Mouse (Mus musculus): Measurements from ENCODE around the gene Ddr1. TPM values are rescaled to one million over a fixed set of nuclear protein-coding genes. Genes with fewer than 3 reads are reported as not detected.
A peak's percentile ranks its signal among the peaks of the same experiment; 100 is the strongest.

The Ddr1 gene
- polyA plus RNA-seq, 1 experiment from 2014 or later, result 30.0 TPM

DNA sequence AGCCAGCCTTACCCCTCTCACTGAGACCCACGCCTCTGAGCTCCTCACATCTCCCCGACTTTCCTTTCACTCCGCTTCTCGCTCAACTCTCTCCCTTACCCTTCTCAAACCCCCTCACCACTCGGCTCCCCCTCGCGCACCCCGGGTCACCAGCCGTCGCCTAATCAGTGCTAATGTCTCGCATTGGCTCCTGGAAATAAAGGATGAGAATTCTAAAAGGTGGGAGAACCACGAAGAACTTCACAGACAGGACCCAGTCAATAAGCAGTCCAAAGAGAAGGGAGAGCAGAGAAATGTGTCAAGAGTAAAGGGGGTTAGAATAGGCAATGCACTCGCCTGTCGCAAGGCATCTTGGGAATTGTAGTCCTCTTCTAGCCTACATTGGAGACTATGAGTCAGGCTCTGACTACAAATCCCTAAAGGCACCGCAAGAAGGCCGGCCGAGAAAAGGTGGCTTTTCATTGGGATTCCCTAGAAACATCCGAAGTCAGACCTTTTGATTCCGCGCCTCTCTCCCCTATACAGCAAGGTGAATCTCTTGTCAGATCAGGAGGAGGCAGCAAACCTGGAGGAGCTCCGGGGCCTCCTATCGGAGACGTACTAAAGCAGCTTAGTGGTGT, 30.9 kb downstream of the Ddr1 start, which contains the start of gene Gtf2h4:
Gtf2h4 (minus strand) TSS at position 324 of the 620 bp plus-strand sequence.
- Histone ChIP-seq H3K9ac (ENCODE audit: low read depth, low read length) (peak within 1 kb of the TSS; percentile 80), H3K4me3 (ENCODE audit: low read depth, low read length) (peak within 1 kb of the TSS; percentile 59), H3K4me1 (replicated peaks; ENCODE audit: control insufficient read depth, insufficient read depth, low read length) (no peaks in the 10 kb centered on the region), H3K4me2 (replicated peaks; ENCODE audit: low read depth) (peak within 1 kb of the TSS; percentile 83), H3K27ac (ENCODE audit: low read depth, low read length) (no peak within 1 kb of the TSS), H3K9me3 (ENCODE audit: control insufficient read depth) (no peaks in the 10 kb centered on the region), H3K36me3 (ENCODE audit: control insufficient read depth, insufficient read depth) (peaks cover 15% of the 10 kb centered on the region), H3K27me3 (replicated peaks; ENCODE audit: control insufficient read depth, insufficient read depth, low read length) (no peaks in the 10 kb centered on the region)
- TF ChIP-seq CTCF (IDR thresholded peaks at IDR 0.05; ENCODE audit: low read depth), result peak; percentile 40
- 1% methylated on average over 23 of the region's 23 CpGs for WGBS
- ATAC-seq, result peak; percentile 95

- Histone ChIP-seq H3K4me3 (ENCODE audit: low read depth, low read length) (no peak overlapping the region), H3K27ac (ENCODE audit: low read depth, low read length) (no peak overlapping the region), H3K4me2 (replicated peaks; ENCODE audit: low read depth) (no peak overlapping the region), H3K9me3 (ENCODE audit: control insufficient read depth) (no peaks in the 10 kb centered on the region), H3K36me3 (ENCODE audit: control insufficient read depth, insufficient read depth) (peaks cover 15% of the 10 kb centered on the region), H3K9ac (ENCODE audit: low read depth, low read length) (no peak overlapping the region), H3K27me3 (replicated peaks; ENCODE audit: control insufficient read depth, insufficient read depth, low read length) (no peaks in the 10 kb centered on the region), H3K4me1 (replicated peaks; ENCODE audit: control insufficient read depth, insufficient read depth, low read length) (no peaks in the 10 kb centered on the region)
- WGBS, result 84% methylated on average over 6 of the region's 6 CpGs
- no peak for ATAC-seq
- no peak for TF ChIP-seq CTCF (IDR thresholded peaks at IDR 0.05; ENCODE audit: low read depth)
Measured at GRCm38 (mm10) chr17:35672527-35672926, 31.9 kb downstream of the Ddr1 start.

GRCm38 (mm10) chr17:35671846-35672245, 32.6 kb downstream of the Ddr1 start:
- peaks cover 15% of the 10 kb centered on the region for H3K36me3 ChIP-seq (ENCODE audit: control insufficient read depth, insufficient read depth)
- H3K9ac ChIP-seq (ENCODE audit: low read depth, low read length), result no peak overlapping the region
- H3K4me3 ChIP-seq (ENCODE audit: low read depth, low read length), result no peak overlapping the region
- ATAC-seq, result no peak
- H3K9me3 ChIP-seq (ENCODE audit: control insufficient read depth), result no peaks in the 10 kb centered on the region
- H3K4me1 ChIP-seq (replicated peaks; ENCODE audit: control insufficient read depth, insufficient read depth, low read length), result peaks cover 4% of the 10 kb centered on the region; the same call in 1 of the 2 replicates
- WGBS, result 91% methylated on average over 6 of the region's 6 CpGs
- TF ChIP-seq CTCF (IDR thresholded peaks at IDR 0.05; ENCODE audit: low read depth), result no peak
- H3K27ac ChIP-seq (ENCODE audit: low read depth, low read length), result no peak overlapping the region
- no peak overlapping the region for H3K4me2 ChIP-seq (replicated peaks; ENCODE audit: low read depth)
- H3K27me3 ChIP-seq (replicated peaks; ENCODE audit: control insufficient read depth, insufficient read depth, low read length), result no peaks in the 10 kb centered on the region

DNA sequence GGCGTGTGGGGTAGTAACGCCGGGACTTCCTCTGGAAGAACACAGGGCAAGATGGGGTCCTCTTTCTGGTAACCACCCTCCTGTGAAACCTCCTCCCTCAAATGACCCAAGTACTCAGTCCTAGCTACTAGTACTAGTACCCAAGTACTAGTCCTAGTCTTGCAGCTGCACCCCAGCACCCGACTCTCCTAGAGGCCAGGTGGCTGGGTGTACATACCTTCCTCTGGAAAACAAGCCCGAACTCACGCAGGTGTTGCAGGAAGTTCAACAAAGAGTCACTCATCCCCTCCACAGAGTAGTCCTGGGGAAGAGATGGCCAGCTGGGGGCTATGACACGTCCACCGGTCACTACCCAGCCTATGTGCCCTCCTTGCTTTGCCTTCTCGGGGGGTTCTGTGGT, 34.7 kb downstream of the Ddr1 start:
- no peak overlapping the region for H3K27ac ChIP-seq (ENCODE audit: low read depth, low read length)
- no peak overlapping the region for H3K4me2 ChIP-seq (replicated peaks; ENCODE audit: low read depth)
- no peak overlapping the region for H3K9ac ChIP-seq (ENCODE audit: low read depth, low read length)
- H3K36me3 ChIP-seq (ENCODE audit: control insufficient read depth, insufficient read depth), result peaks cover 17% of the 10 kb centered on the region
- no peak for TF ChIP-seq CTCF (IDR thresholded peaks at IDR 0.05; ENCODE audit: low read depth)
- H3K4me3 ChIP-seq (ENCODE audit: low read depth, low read length), result no peak overlapping the region
- H3K27me3 ChIP-seq (replicated peaks; ENCODE audit: control insufficient read depth, insufficient read depth, low read length), result no peaks in the 10 kb centered on the region
- no peaks in the 10 kb centered on the region for H3K9me3 ChIP-seq (ENCODE audit: control insufficient read depth)
- peaks cover 8% of the 10 kb centered on the region; the same call in 1 of the 2 replicates for H3K4me1 ChIP-seq (replicated peaks; ENCODE audit: control insufficient read depth, insufficient read depth, low read length)
- WGBS, result 96% methylated on average over 9 of the region's 9 CpGs
- no peak for ATAC-seq

- peak; percentile 80 for ATAC-seq
- TF ChIP-seq CTCF (IDR thresholded peaks at IDR 0.05; ENCODE audit: low read depth), result peak; percentile 34
- Histone ChIP-seq H3K27ac (ENCODE audit: low read depth, low read length) (peak within 1 kb of the TSS; percentile 74), H3K36me3 (ENCODE audit: control insufficient read depth, insufficient read depth) (peaks cover 33% of the 10 kb centered on the region), H3K4me2 (replicated peaks; ENCODE audit: low read depth) (peak within 1 kb of the TSS; percentile 96), H3K4me1 (replicated peaks; ENCODE audit: control insufficient read depth, insufficient read depth, low read length) (peaks cover 8% of the 10 kb centered on the region; the same call in 1 of the 2 replicates), H3K27me3 (replicated peaks; ENCODE audit: control insufficient read depth, insufficient read depth, low read length) (no peaks in the 10 kb centered on the region), H3K9me3 (ENCODE audit: control insufficient read depth) (no peaks in the 10 kb centered on the region), H3K4me3 (ENCODE audit: low read depth, low read length) (peak within 1 kb of the TSS; percentile 66), H3K9ac (ENCODE audit: low read depth, low read length) (peak within 1 kb of the TSS; percentile 64)
- WGBS, result under 1% methylated on average over 61 of the region's 61 CpGs
Measured at GRCm38 (mm10) chr17:35667334-35668065, 36.9 kb downstream of the Ddr1 start, which contains the start of gene Vars2. TSS of gene Vars2 (minus strand) at chr17:35667592.

GRCm38 (mm10) chr17:35666851-35667256, 37.6 kb downstream of the Ddr1 start:
- WGBS, result 2% methylated on average over 13 of the region's 13 CpGs
- peak overlapping the region; percentile 96 for H3K4me2 ChIP-seq (replicated peaks; ENCODE audit: low read depth)
- no peaks in the 10 kb centered on the region for H3K9me3 ChIP-seq (ENCODE audit: control insufficient read depth)
- peaks cover 35% of the 10 kb centered on the region for H3K36me3 ChIP-seq (ENCODE audit: control insufficient read depth, insufficient read depth)
- 0 out of 2 replicates have a peak, but pooled peaks have one; percentile 6 for TF ChIP-seq CTCF (IDR thresholded peaks at IDR 0.05; ENCODE audit: low read depth)
- H3K27me3 ChIP-seq (replicated peaks; ENCODE audit: control insufficient read depth, insufficient read depth, low read length), result no peaks in the 10 kb centered on the region
- peak overlapping the region; percentile 64 for H3K9ac ChIP-seq (ENCODE audit: low read depth, low read length)
- H3K4me3 ChIP-seq (ENCODE audit: low read depth, low read length), result peak overlapping the region; percentile 66
- H3K27ac ChIP-seq (ENCODE audit: low read depth, low read length), result peak overlapping the region; percentile 74
- ATAC-seq, result peak; percentile 22; the same call in 1 of the 2 replicates
- H3K4me1 ChIP-seq (replicated peaks; ENCODE audit: control insufficient read depth, insufficient read depth, low read length), result peaks cover 8% of the 10 kb centered on the region; the same call in 1 of the 2 replicates
